Mouse (Mus musculus): ENCODE data around the gene Camsap1. TPM values are rescaled to one million over a fixed set of nuclear protein-coding genes. Genes with fewer than 3 reads are reported as not detected.
A peak's percentile ranks its signal among the peaks of the same experiment; 100 is the strongest.

Gene Camsap1
- total and polyA plus RNA-seq, 3 experiments: 6.2 to 22.1 (median 17.2) TPM

- Histone ChIP-seq H3K27me3 (replicated peaks) (no peaks in the 10 kb centered on the region), H3K79me2 (replicated peaks; ENCODE audit: control insufficient read depth, extremely low read depth, insufficient read depth, poor library complexity, severe bottlenecking) (peaks cover 34% of the 10 kb centered on the region), H3K27ac (ENCODE audit: insufficient read depth, low read depth) (no peak overlapping the region), H3K4me1 (ENCODE audit: control insufficient read depth in 1 of 2, insufficient read depth in 2 of 2) (peaks cover 25 to 75% of the 10 kb centered on the region in 2 experiments), H3K36me3 (replicated peaks in 1 of 2; ENCODE audit: control insufficient read depth in 1 of 2, insufficient read depth in 1 of 2, low read length in 1 of 2) (peaks cover 4 to 35% of the 10 kb centered on the region in 2 experiments), H3K9ac (ENCODE audit: insufficient read depth, low read depth) (no peak overlapping the region), H3K9me3 (replicated peaks; ENCODE audit: low read length) (no peaks in the 10 kb centered on the region), H3K4me3 (replicated peaks in 1 of 3; ENCODE audit: low read depth in 2 of 3, low read length in 2 of 3, poor library complexity in 1 of 3) (no peak overlapping the region), H3K4me2 (ENCODE audit: insufficient read depth, low read depth, poor library complexity, severe bottlenecking) (no peak overlapping the region)
- in situ Hi-C loops (cut with MboI; ENCODE audit: low pct_ligation_motif_present, low pct_unique_long_range_greater_than_20kb, low sequenced_read_pairs) (no loop called here), dilution Hi-C loops (cut with MboI; ENCODE audit: extremely low pct_ligation_motif_present, extremely low pct_unique_long_range_greater_than_20kb, low sequenced_read_pairs) (no loop called here)
- no peak for TF ChIP-seq HCFC1 (IDR thresholded peaks at IDR 0.05; ENCODE audit: low read depth, low read length)
- TF ChIP-seq MAFK (IDR thresholded peaks at IDR 0.05; ENCODE audit: insufficient replicate concordance, low read length): peak; percentile 73; the same call in 1 of the 2 replicates
- TF ChIP-seq ZNF384 (IDR thresholded peaks at IDR 0.05; ENCODE audit: low read depth, low read length): no peak
- DNase-seq (ENCODE audit: extremely low read depth): no peak
These were observed 7.8 kb downstream of the Camsap1 start for GRCm38 (mm10) chr2:25975141-25975770.

DNA sequence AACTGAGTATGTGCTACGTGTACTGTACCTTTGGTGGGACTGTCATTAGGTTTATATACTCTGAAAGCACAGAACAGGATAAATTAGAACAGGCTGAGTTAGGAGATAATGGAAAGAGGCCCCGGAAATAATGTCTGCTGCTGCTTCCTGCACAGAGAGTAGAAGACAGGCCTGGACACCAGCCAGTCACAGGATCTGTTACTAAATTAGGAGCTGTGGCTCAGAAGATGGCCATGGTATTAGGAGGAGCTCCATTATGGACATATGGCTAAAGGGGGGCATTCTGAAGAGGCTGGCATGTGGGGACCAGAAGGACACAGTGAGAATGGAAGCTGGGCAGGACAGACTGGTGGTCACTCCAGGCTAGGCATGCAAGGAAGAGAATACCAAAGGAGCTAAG lies 12.7 kb downstream of the Camsap1 start:
- Histone ChIP-seq H3K79me2 (replicated peaks; ENCODE audit: control insufficient read depth, extremely low read depth, insufficient read depth, poor library complexity, severe bottlenecking) (peaks cover 15% of the 10 kb centered on the region), H3K9me3 (replicated peaks; ENCODE audit: low read length) (no peaks in the 10 kb centered on the region), H3K4me1 (ENCODE audit: control insufficient read depth in 1 of 2, insufficient read depth in 2 of 2) (peaks cover 3 to 37% of the 10 kb centered on the region in 2 experiments; a peak in 3 of 4 replicates), H3K4me2 (ENCODE audit: insufficient read depth, low read depth, poor library complexity, severe bottlenecking) (no peak overlapping the region), H3K9ac (ENCODE audit: insufficient read depth, low read depth) (no peak overlapping the region), H3K27ac (ENCODE audit: insufficient read depth, low read depth) (no peak overlapping the region), H3K27me3 (replicated peaks) (no peaks in the 10 kb centered on the region), H3K36me3 (replicated peaks in 1 of 2; ENCODE audit: control insufficient read depth in 1 of 2, insufficient read depth in 1 of 2, low read length in 1 of 2) (peaks cover 21 to 76% of the 10 kb centered on the region in 2 experiments), H3K4me3 (replicated peaks in 1 of 3; ENCODE audit: low read depth in 2 of 3, low read length in 2 of 3, poor library complexity in 1 of 3) (no peak overlapping the region)
- dilution Hi-C loops (cut with MboI; ENCODE audit: extremely low pct_ligation_motif_present, extremely low pct_unique_long_range_greater_than_20kb, low sequenced_read_pairs) (no loop called here), in situ Hi-C loops (cut with MboI; ENCODE audit: low pct_ligation_motif_present, low pct_unique_long_range_greater_than_20kb, low sequenced_read_pairs) (no loop called here)
- DNase-seq (ENCODE audit: extremely low read depth): no peak
- TF ChIP-seq KAT2A (IDR thresholded peaks at IDR 0.05; ENCODE audit: insufficient replicate concordance, low read length) (no peak), MYC (IDR thresholded peaks at IDR 0.05; ENCODE audit: low read depth, low read length) (no peak), UBTF (IDR thresholded peaks at IDR 0.05; ENCODE audit: low read depth, low read length) (no peak), SIN3A (IDR thresholded peaks at IDR 0.05; ENCODE audit: low read length) (no peak), POLR2AphosphoS2 (IDR thresholded peaks at IDR 0.05; ENCODE audit: low read depth, low read length) (no peak), MEF2A (IDR thresholded peaks at IDR 0.05; ENCODE audit: borderline replicate concordance, low read depth, low read length) (no peak), USF2 (conservative IDR thresholded peaks at IDR 0.05; ENCODE audit: low read depth, low read length) (no peak), ZC3H11A (IDR thresholded peaks at IDR 0.05; ENCODE audit: low read depth, low read length) (no peak), ZMIZ1 (IDR thresholded peaks at IDR 0.05; ENCODE audit: low read depth, low read length) (no peak), CHD2 (IDR thresholded peaks at IDR 0.05; ENCODE audit: low read length) (no peak), JUN (IDR thresholded peaks at IDR 0.05; ENCODE audit: insufficient read depth, low read depth, low read length) (no peak), CHD1 (IDR thresholded peaks at IDR 0.05; ENCODE audit: low read depth, low read length) (no peak), IRF4 (IDR thresholded peaks at IDR 0.05; ENCODE audit: low read depth, low read length) (no peak)

All from CH12.LX (cell line).